Mouse (Mus musculus) layer of hippocampus, adult 6 months (tissue): ENCODE data around the gene Unc5a. TPM values are rescaled to one million over a fixed set of nuclear protein-coding genes. Genes with fewer than 3 reads are reported as not detected.

Experiments used
- long read RNA-seq, 2 experiments: library from polyadenylated mRNA; unstranded; transcript quantifications; one replicate each; pipeline ENCODE4 v2.0.0; 2019 to 2020
- polyA plus RNA-seq: library from polyadenylated mRNA; unstranded; fragments of <200 nt; fragmentation: Nextera tagmentation; gene quantifications from 2 replicates; pipeline ENCODE4 v1.2.3, GENCODE M21; 2021

Unc5a gene
- 24.8 and 32.8 TPM in 2 replicates for polyA plus RNA-seq
- long read RNA-seq, experiment 1, partial matches to known transcripts: 14 of 15 reads
- long read RNA-seq, experiment 1, other reads (novel, unspliced or antisense): 1 of 15 reads
- long read RNA-seq, experiment 2, transcript Unc5a-202 (15 exons, 3,827 nt): major isoform, 39 of 102 reads
- long read RNA-seq, experiment 2, transcript Unc5a-201 (16 exons, 3,995 nt): minor isoform, 8 of 102 reads
- long read RNA-seq, experiment 2, partial matches to known transcripts: 44 of 102 reads
- long read RNA-seq, experiment 2, other reads (novel, unspliced or antisense): 11 of 102 reads

GRCm38 (mm10) chr13:54948531-54949493 lies at the start of gene Unc5a:
Gene Unc5a (plus strand): TSS chr13:54949411.

GRCm38 (mm10) chr13:55021194-55021779 lies 72.1 kb downstream of the Unc5a start, which contains the start of gene Hk3:
Gene Hk3 (minus strand): TSS chr13:55021385.

Other genes starting within 250 kb of the Unc5a start
- gene Cdhr2, start 247.9 kb upstream of the Unc5a start, polyA plus RNA-seq: 0.13 and 0.20 TPM in 2 replicates
- 13.2 and 13.9 TPM in 2 replicates for gene Gprin1, start 199.5 kb upstream of the Unc5a start, polyA plus RNA-seq
- 45.5 and 70.1 TPM in 2 replicates for gene Sncb, start 182.8 kb upstream of the Unc5a start, polyA plus RNA-seq
- gene Eif4e1b, start 165.4 kb upstream of the Unc5a start, polyA plus RNA-seq: not detected in 2 replicates
- 121 and 122 TPM in 2 replicates for gene Tspan17, start 160.0 kb upstream of the Unc5a start, polyA plus RNA-seq
- gene Hk3, start 72.0 kb downstream of the Unc5a start, polyA plus RNA-seq: 0.63 and 0.98 TPM in 2 replicates
- gene Uimc1, start 150.9 kb downstream of the Unc5a start, polyA plus RNA-seq: 7.3 and 9.1 TPM in 2 replicates
- gene Zfp346, start 155.9 kb downstream of the Unc5a start, polyA plus RNA-seq: 8.9 TPM in 2 replicates
- not detected in 2 replicates for gene Gm17617, start 184.1 kb downstream of the Unc5a start, polyA plus RNA-seq
- 0.18 TPM in 1 of 2 replicates, not detected in the other for gene Fgfr4, start 203.2 kb downstream of the Unc5a start, polyA plus RNA-seq